In genomic region chr6:147117764-147118163, GRCm38 (mm10) we compare ENCODE assay signal across 1 mouse cellular context.
TF ChIP-seq lines count a peak whose summit lies in the region.

No protein-coding gene starts in this region.

TF ChIP-seq in CH12.LX, 34 proteins besides CTCF, POLR2A, EP300 and RAD21 (continued from another document):
- TF ChIP-seq E2F4 (IDR thresholded peaks at IDR 0.05; ENCODE audit: insufficient replicate concordance, low read depth, low read length), result no peak
- TF ChIP-seq ZC3H11A (IDR thresholded peaks at IDR 0.05; ENCODE audit: low read depth, low read length), result no peak
- no peak for TF ChIP-seq POLR2AphosphoS2 (IDR thresholded peaks at IDR 0.05; ENCODE audit: low read depth, low read length)
